Mouse (Mus musculus) naive thymus-derived CD4-positive, alpha-beta T cell, adult 2 months (primary cell): ENCODE measurements around the gene Gm42417.
A peak's percentile ranks its signal among the peaks of the same experiment; 100 is the strongest.

Experiments
- DNase-seq: peaks from one replicate; pipeline ENCODE4 v3.0.0-alpha.2; 2011; ENCODE audit warnings: low read depth

Gm42417 gene

GRCm38 (mm10) chr1:36518259-36518658 lies 21.0 kb downstream of the Gm42417 start:
- DNase-seq = no peak

DNA sequence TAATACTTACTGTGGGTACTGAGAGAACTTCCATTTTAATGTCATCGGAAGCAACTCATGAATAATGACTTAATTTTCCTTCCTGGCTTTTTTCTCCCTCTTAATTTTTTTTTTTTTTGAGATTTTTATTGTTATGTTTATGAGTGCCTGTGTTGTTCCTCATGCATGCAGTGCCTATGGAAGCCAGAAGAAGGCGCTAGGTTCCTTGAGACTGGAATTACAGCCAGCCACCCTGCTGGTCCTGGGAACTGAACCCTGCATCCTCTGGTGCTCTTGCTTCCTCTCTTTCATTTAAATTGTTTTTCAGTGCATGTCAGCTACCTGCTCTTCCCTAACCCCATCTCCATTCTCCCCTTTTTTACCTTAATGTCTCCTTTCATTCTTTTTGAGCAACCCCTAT lies 25.5 kb downstream of the Gm42417 start:
- DNase-seq = no peak

DNA sequence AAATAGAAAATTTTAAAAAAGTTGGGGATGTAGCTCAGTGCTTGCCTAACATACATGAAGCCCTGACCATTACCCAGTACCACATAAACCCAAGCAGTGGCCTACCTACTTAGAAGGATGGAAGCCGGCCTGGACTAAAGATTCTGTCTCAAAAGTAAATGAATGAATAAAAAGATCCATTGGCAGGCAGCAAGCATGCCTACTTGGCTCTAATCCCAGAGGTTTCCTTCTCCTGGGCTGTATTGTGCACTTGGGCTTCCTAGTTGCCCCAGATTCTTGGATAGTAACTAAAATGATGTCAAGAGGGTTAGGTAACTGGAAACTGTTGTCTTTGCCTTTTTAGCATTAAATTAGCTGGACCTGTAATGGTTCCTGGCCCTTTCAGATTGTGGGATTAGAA lies 25.9 kb downstream of the Gm42417 start:
- DNase-seq = no peak

GRCm38 (mm10) chr1:36512966-36513280 lies 26.3 kb downstream of the Gm42417 start:
- no peak for DNase-seq

- DNase-seq = peak; percentile 73
These were observed 26.9 kb downstream of the Gm42417 start for GRCm38 (mm10) chr1:36512089-36512965.

GRCm38 (mm10) chr1:36511289-36512021 lies 27.8 kb downstream of the Gm42417 start, which contains the start of gene Cnnm3:
Cnnm3 (plus strand) TSS chr1:36511867.
- DNase-seq = peak; percentile 99

DNA sequence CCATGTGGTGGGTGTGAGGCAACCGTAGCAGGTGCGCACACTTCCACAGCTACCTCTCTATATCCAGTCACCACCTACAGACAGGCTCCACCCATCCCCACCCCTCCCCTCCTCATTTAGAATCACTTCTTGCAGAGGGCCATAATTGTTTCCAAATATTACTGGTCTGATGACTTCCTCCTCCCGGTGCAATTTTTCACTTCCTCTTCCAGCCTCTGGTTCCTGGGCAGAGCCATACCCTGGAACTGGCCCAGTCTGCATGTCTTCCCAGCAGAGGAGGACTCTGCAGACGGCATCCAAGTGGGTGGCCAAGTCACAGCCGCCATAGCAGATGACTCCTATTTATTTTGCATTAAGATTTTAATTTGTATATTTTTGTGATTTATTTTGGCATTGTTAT lies 31.0 kb downstream of the Gm42417 start:
- DNase-seq = no peak

DNA sequence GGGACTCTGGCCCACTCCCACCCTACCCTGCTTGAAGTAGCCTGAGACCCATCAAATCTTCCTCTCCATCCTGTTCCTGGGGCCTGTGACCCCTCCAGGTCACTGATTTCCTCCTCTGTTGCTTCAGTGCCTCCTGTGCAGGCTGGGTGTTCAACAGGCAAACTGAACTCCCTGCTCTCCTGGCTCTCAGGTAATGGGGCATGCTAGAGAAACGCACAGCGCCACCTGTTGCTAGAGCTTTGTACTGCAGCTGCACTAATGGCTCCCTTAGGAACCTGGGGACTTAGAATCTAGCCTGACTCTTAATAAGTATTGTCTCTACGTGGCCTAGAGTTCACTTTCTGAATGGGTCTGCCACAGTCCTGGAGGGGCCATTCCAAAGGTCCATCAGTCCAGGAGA lies 38.0 kb downstream of the Gm42417 start:
- peak; percentile 89 for DNase-seq

DNA sequence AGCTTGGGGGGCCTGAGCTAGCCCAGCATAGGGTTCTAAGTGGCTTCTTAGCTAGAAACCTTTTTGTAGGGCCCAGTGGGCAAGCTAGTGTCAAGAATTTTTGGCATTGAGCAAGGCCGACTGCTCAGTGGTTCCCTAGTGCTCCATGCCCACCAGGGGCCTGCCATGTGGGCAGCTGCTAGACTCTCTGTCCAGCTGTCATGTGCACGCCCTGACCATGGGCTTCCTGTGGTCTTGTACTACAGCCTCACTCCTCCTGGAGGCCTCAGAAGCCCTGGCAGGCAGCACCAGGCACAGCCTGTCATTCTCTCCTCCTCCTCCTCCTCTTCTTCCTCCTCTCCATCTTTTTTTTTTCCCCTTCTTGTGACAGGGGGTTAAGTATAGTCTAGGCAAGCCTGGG lies 41.9 kb downstream of the Gm42417 start:
- no peak for DNase-seq

DNA sequence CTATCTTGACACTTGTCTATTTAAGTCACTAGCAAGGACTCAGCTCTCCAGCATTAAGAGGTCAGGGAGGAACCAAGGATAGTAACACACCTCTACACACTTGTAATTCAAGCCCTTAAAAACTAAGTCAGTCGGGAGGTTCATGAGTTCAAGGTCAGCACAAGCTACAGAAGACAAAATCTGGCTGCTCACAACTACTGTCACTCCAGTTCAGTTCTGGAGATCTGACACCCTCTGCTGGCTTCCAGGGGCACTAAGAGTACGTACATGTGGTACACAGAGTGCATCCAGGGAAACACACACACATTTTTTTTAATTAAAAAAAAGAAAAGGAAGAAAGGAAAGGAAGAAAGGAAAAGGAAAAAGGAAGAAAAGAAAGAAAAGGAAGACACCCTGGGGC lies 42.5 kb downstream of the Gm42417 start:
- DNase-seq = no peak

DNA sequence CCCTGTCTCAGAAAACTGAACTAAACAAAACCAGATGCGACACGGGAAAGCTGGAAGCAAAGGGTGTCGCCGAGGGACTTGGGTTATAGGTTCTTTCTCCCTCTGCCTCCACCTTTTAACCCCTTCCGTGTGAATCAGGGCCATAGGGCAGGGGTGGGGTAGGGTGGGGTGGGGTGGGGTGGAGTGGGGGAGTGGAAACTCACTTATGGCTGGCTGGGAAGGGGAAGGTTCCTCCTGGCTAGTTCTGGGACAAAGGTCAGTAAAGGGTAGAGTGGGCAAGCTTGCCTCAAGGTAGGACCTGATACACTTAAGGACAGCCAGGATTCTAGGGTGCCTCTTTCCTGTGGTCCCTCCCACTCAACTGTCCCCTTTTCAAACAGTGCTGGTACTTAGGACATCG lies 45.9 kb downstream of the Gm42417 start:
- DNase-seq = no peak

GRCm38 (mm10) chr1:36492416-36493139 lies 46.7 kb downstream of the Gm42417 start:
- DNase-seq = no peak

DNA sequence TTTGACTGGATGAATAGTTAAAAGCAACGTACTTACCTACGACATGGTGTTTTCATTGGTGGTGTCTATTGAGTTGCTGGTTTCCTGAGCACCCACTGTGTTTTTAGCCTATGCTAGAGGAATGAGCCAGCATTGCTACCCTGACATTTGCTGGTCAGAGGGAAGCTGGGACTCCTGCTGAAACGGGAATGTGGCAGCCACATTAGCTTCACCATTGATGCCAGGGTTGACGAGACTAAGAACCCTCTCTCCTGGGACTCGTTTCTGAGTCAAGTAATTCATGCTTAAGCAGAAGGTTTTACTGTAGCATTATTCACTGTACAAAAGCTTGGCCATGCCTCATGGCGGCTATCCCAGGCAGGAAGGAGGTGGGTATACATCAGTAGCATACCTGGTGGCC lies 49.6 kb downstream of the Gm42417 start:
- DNase-seq = no peak

DNA sequence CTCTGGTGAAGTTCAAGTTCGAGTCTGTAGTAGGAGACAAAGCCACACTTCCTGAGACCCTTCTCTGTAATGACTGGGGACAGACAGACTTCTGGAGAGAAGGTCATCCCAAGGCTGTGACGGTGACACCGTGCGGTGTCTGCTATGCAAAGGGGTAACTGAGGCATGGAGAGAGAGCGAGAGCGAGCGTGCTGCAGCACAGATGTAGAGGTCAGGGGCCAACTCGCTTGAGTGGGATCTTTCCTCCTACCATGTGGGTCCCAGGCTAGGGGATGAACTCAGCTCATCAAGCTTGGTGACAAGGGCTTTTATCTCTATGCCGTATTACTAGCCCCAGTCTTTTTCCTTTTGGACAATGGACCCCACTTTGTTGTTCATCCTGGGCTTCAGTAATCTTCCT lies 52.1 kb downstream of the Gm42417 start:
- DNase-seq = no peak

- no peak for DNase-seq
These were observed 54.1 kb downstream of the Gm42417 start for GRCm38 (mm10) chr1:36485080-36485479.

DNA sequence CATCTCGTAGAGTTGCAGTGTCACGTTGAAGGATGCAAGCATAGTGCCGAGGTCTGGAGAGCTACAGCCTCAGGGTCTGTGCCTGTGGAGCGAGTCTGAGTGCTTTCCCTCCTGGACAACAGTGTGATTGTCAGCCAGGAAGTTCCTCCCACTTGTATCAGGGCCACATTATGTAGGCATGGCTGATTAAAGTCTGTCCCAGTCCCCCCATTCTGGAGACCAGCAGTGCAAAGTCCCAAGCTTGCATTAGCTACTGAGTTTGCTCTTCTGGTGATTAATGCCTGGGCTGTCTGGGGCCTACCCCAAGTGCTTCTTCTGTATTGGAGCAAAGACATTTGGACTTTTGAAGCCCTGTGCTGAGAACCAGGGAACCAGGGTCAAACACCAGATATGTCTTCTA lies 55.4 kb downstream of the Gm42417 start:
- DNase-seq = no peak
